Mouse (Mus musculus): ENCODE data around the gene Irgm1.
"Not testable (repeated sequence)": the region's sequence is repeated elsewhere in the genome, so short reads cannot be mapped to it uniquely, and the experiment has no call there.

The Irgm1 gene

GRCm38 (mm10) chr11:48833078-48833730, 38.3 kb downstream of the Irgm1 start:
- no peak for DNase-seq (ENCODE audit: low read depth, low spot score)

- DNase-seq (ENCODE audit: low read depth, low spot score) = no peak
Measured at GRCm38 (mm10) chr11:48831273-48831672, 40.2 kb downstream of the Irgm1 start.

GRCm38 (mm10) chr11:48830279-48830678, 41.2 kb downstream of the Irgm1 start:
- DNase-seq (ENCODE audit: low read depth, low spot score) = no peak

- no peak for DNase-seq (ENCODE audit: low read depth, low spot score)
Measured at GRCm38 (mm10) chr11:48827926-48828325, 43.6 kb downstream of the Irgm1 start.

GRCm38 (mm10) chr11:48826752-48827096, 44.8 kb downstream of the Irgm1 start:
- no peak for DNase-seq (ENCODE audit: low read depth, low spot score)

GRCm38 (mm10) chr11:48825979-48826751, 45.3 kb downstream of the Irgm1 start, which contains the start of the genes Trim7 and Gm12184:
TSS of gene Trim7 (plus strand) at chr11:48826140.
TSS of gene Gm12184 (minus strand) at chr11:48826655.
- DNase-seq (ENCODE audit: low read depth, low spot score) = not testable (repeated sequence)

GRCm38 (mm10) chr11:48824311-48824830, 47.1 kb downstream of the Irgm1 start:
- DNase-seq (ENCODE audit: low read depth, low spot score) = no peak

GRCm38 (mm10) chr11:48823536-48823972, 47.9 kb downstream of the Irgm1 start:
- DNase-seq (ENCODE audit: low read depth, low spot score) = no peak

- no peak for DNase-seq (ENCODE audit: low read depth, low spot score)
Measured at GRCm38 (mm10) chr11:48822768-48823512, 48.5 kb downstream of the Irgm1 start.

GRCm38 (mm10) chr11:48821299-48821698, 50.2 kb downstream of the Irgm1 start:
- not testable (repeated sequence) for DNase-seq (ENCODE audit: low read depth, low spot score)

GRCm38 (mm10) chr11:48820308-48820674, 51.2 kb downstream of the Irgm1 start:
- DNase-seq (ENCODE audit: low read depth, low spot score) = no peak

GRCm38 (mm10) chr11:48819614-48820307, 51.7 kb downstream of the Irgm1 start:
- DNase-seq (ENCODE audit: low read depth, low spot score) = no peak

- peak; percentile 88 for DNase-seq (ENCODE audit: low read depth, low spot score)
Measured at GRCm38 (mm10) chr11:48818346-48818745, 53.1 kb downstream of the Irgm1 start.

GRCm38 (mm10) chr11:48817794-48818193, 53.7 kb downstream of the Irgm1 start:
- no peak for DNase-seq (ENCODE audit: low read depth, low spot score)

- DNase-seq (ENCODE audit: low read depth, low spot score) = peak; percentile 99
Measured at GRCm38 (mm10) chr11:48816800-48817665, 54.5 kb downstream of the Irgm1 start, which contains the start of gene Trim41. TSS of gene Trim41 (minus strand) at chr11:48817353.

- DNase-seq (ENCODE audit: low read depth, low spot score) = no peak
Measured at GRCm38 (mm10) chr11:48816281-48816781, 55.2 kb downstream of the Irgm1 start.

- no peak for DNase-seq (ENCODE audit: low read depth, low spot score)
Measured at GRCm38 (mm10) chr11:48815851-48816250, 55.6 kb downstream of the Irgm1 start.

- DNase-seq (ENCODE audit: low read depth, low spot score) = no peak
Measured at GRCm38 (mm10) chr11:48813782-48814181, 57.7 kb downstream of the Irgm1 start.
